Mouse (Mus musculus): ENCODE results near the gene Mknk2.

DNA sequence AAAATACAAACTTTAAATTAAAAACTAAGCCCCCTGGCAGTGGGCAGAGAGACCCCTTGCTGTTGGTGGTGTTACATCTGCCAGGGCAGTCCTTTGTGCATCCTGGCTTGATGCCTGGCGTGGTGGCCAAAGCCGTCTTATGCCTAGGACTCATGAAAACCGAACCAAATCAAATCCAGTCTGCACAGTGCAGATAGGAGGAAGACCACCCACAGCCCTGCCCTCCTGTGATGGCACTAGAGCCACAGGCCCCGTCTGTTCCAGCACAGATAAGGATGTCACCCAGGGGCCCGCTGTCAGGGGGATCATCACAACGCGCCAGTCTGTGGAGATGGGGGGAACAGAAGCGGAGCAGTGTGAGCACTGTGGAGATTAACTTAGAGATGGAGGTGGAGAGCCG is 19.9 kb upstream of the Mknk2 start:
- TF ChIP-seq CTCF (IDR thresholded peaks at IDR 0.05; ENCODE audit: extremely low read depth, insufficient read depth, low read length) (no peak), POLR2A (IDR thresholded peaks at IDR 0.05; ENCODE audit: extremely low read depth, insufficient read depth, low read length) (no peak)
